Mouse (Mus musculus) brain, embryonic 14.5 days (tissue): ENCODE measurements around the gene Rnf151. TPM values are rescaled to one million over a fixed set of nuclear protein-coding genes. Genes with fewer than 3 reads are reported as not detected.
"Not testable (repeated sequence)": the region's sequence is repeated elsewhere in the genome, so short reads cannot be mapped to it uniquely, and the experiment has no call there.

Experiments
- DNase-seq: peaks from one replicate; pipeline ENCODE4 v3.0.0-alpha.2; 2011; ENCODE audit warnings: low read depth
- CTCF ChIP-seq: fragments of 200-500 bp; IDR thresholded peaks from 2 replicates; pipeline ENCODE4 v1.5.1; 2012; ENCODE audit warnings: inconsistent platforms, mild to moderate bottlenecking, moderate library complexity, borderline replicate concordance; ENCODE audit not compliant: insufficient read depth, insufficient read length; ENCODE audit errors: extremely low read depth
- POLR2A ChIP-seq: fragments of 200-500 bp; IDR thresholded peaks from 2 replicates; pipeline ENCODE4 v1.6.1; 2012; ENCODE audit warnings: mild to moderate bottlenecking, inconsistent platforms, borderline replicate concordance; ENCODE audit not compliant: poor library complexity, insufficient read depth, insufficient read length, severe bottlenecking; ENCODE audit errors: extremely low read depth
- polyA plus RNA-seq: library from polyadenylated mRNA; depleted of rRNA; stranded (reverse); fragments of >200 nt; gene quantifications from 2 replicates; pipeline ENCODE4 v1.2.3, GENCODE M21; 2012; rRNA removed

The Rnf151 gene
- polyA plus RNA-seq, 1 experiment = 0.64 TPM

- TF ChIP-seq CTCF (peak; percentile 31; the same call in 1 of the 2 replicates), POLR2A (peak; percentile 78)
- peak; percentile 97 for DNase-seq
Observed at GRCm38 (mm10) chr17:24669545-24670245, 48.2 kb downstream of the Rnf151 start, which contains the start of gene Zfp598. Gene Zfp598 (plus strand): TSS chr17:24669687.

- not testable (repeated sequence) for DNase-seq
Observed at GRCm38 (mm10) chr17:24669214-24669544, 48.7 kb downstream of the Rnf151 start.

- TF ChIP-seq POLR2A = no peak
- peak; percentile 72; the same call in 1 of the 2 replicates for TF ChIP-seq CTCF
- DNase-seq = peak; percentile 68
Observed at GRCm38 (mm10) chr17:24667416-24667815, 50.4 kb downstream of the Rnf151 start.

- DNase-seq = not testable (repeated sequence)
Observed at GRCm38 (mm10) chr17:24667011-24667410, 50.9 kb downstream of the Rnf151 start.

Other genes with a start within 250 kb of the Rnf151 start
- 89.5 and 99.5 TPM in 2 replicates for gene E4f1, start 247.8 kb downstream of the Rnf151 start, polyA plus RNA-seq
- gene Pgp, start 247.7 kb downstream of the Rnf151 start, polyA plus RNA-seq = 49.6 and 52.2 TPM in 2 replicates
- gene Bricd5, start 244.2 kb downstream of the Rnf151 start, polyA plus RNA-seq = 0.48 and 0.77 TPM in 2 replicates
- gene Mlst8, start 239.0 kb downstream of the Rnf151 start, polyA plus RNA-seq = 47.1 and 53.7 TPM in 2 replicates
- gene Caskin1, start 229.5 kb downstream of the Rnf151 start, polyA plus RNA-seq = 91.5 and 142 TPM in 2 replicates
- gene Traf7, start 190.1 kb downstream of the Rnf151 start, polyA plus RNA-seq = 310 and 422 TPM in 2 replicates
- 3.2 and 5.6 TPM in 2 replicates for gene Rab26, start 183.9 kb downstream of the Rnf151 start, polyA plus RNA-seq
- gene Pkd1, start 168.2 kb downstream of the Rnf151 start, polyA plus RNA-seq = 65.9 and 74.2 TPM in 2 replicates
- gene Tsc2, start 85.4 kb downstream of the Rnf151 start, polyA plus RNA-seq = 189 and 190 TPM in 2 replicates
- 10.4 and 15.3 TPM in 2 replicates for gene Nthl1, start 85.4 kb downstream of the Rnf151 start, polyA plus RNA-seq
- 30.7 and 34.3 TPM in 2 replicates for gene Slc9a3r2, start 67.7 kb downstream of the Rnf151 start, polyA plus RNA-seq
- gene Npw, start 59.6 kb downstream of the Rnf151 start, polyA plus RNA-seq = 0.23 TPM in 1 of 2 replicates, not detected in the other
- gene Zfp598, start 48.4 kb downstream of the Rnf151 start, polyA plus RNA-seq = 76.3 and 102 TPM in 2 replicates
- 82.5 and 94.2 TPM in 2 replicates for gene Syngr3, start 28.1 kb downstream of the Rnf151 start, polyA plus RNA-seq
- 28.8 and 29.2 TPM in 2 replicates for gene Gfer, start 21.9 kb downstream of the Rnf151 start, polyA plus RNA-seq
- gene Noxo1, start 21.8 kb downstream of the Rnf151 start, polyA plus RNA-seq = 7.6 and 10.7 TPM in 2 replicates
- 75.0 and 95.7 TPM in 2 replicates for gene Tbl3, start 10.4 kb downstream of the Rnf151 start, polyA plus RNA-seq
- 1,770 and 1,849 TPM in 2 replicates for gene Rps2, start 53 bp upstream of the Rnf151 start, polyA plus RNA-seq
- 245 and 253 TPM in 2 replicates for gene Ndufb10, start 6.4 kb upstream of the Rnf151 start, polyA plus RNA-seq
- 0.05 and 0.08 TPM in 2 replicates for gene Rpl3l, start 9.8 kb upstream of the Rnf151 start, polyA plus RNA-seq
- 28.0 and 31.5 TPM in 2 replicates for gene Msrb1, start 18.6 kb upstream of the Rnf151 start, polyA plus RNA-seq
- 0.69 and 0.88 TPM in 2 replicates for gene Hs3st6, start 34.9 kb upstream of the Rnf151 start, polyA plus RNA-seq
- gene Meiob, start 86.2 kb upstream of the Rnf151 start, polyA plus RNA-seq = not detected in 2 replicates
- gene Hagh, start 122.1 kb upstream of the Rnf151 start, polyA plus RNA-seq = 39.7 and 46.3 TPM in 2 replicates
- 13.9 and 14.8 TPM in 2 replicates for gene Fahd1, start 132.3 kb upstream of the Rnf151 start, polyA plus RNA-seq
- gene Igfals, start 147.9 kb upstream of the Rnf151 start, polyA plus RNA-seq = 0.14 TPM in 1 of 2 replicates, not detected in the other
- gene Nubp2, start 168.3 kb upstream of the Rnf151 start, polyA plus RNA-seq = 29.5 and 36.3 TPM in 2 replicates
- 84.5 and 105 TPM in 2 replicates for gene Spsb3, start 168.6 kb upstream of the Rnf151 start, polyA plus RNA-seq
- 41.0 and 50.3 TPM in 2 replicates for gene Eme2, start 177.0 kb upstream of the Rnf151 start, polyA plus RNA-seq
- gene Mrps34, start 177.1 kb upstream of the Rnf151 start, polyA plus RNA-seq = 94.6 and 120 TPM in 2 replicates
- gene Nme3, start 178.4 kb upstream of the Rnf151 start, polyA plus RNA-seq = 71.5 and 91.4 TPM in 2 replicates
- gene Mapk8ip3, start 218.9 kb upstream of the Rnf151 start, polyA plus RNA-seq = 217 and 242 TPM in 2 replicates
- 62.9 and 65.5 TPM in 2 replicates for gene Jpt2, start 242.6 kb upstream of the Rnf151 start, polyA plus RNA-seq